Mouse (Mus musculus): ENCODE measurements around the gene 4930402H24Rik. TPM values are rescaled to one million over a fixed set of nuclear protein-coding genes. Genes with fewer than 3 reads are reported as not detected.

The 4930402H24Rik gene
- polyA plus RNA-seq, 1 experiment, result 11.7 TPM

DNA sequence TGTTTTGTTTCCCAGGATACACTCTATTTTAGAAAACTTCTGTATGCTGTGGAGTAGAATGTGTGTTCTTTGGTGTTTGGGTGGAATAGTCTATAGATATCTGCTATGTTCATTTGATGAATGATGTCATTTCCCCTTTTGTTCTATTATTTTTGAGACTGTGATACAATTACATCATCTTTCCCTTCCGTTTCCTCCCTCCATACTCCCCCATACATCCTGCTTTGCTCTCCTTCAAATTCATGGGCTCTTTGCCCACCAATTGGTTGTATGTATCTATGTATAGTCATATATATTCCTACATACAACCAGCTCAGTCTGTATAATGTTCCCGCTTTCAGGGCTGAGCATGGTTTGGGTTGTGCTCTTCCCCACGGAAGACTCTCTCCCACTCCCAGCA is 44.1 kb downstream of the 4930402H24Rik start:
- H3K79me3 ChIP-seq (ENCODE audit: low read depth), result no peaks in the 10 kb centered on the region
- H3K36me3 ChIP-seq (ENCODE audit: control insufficient read depth, insufficient read depth), result no peaks in the 10 kb centered on the region
- H3K4me3 ChIP-seq (ENCODE audit: insufficient read depth, poor library complexity, severe bottlenecking), result no peak overlapping the region
- no peaks in the 10 kb centered on the region for H3K79me2 ChIP-seq (ENCODE audit: control insufficient read depth, insufficient read depth)
- TF ChIP-seq CEBPB (IDR thresholded peaks at IDR 0.05; ENCODE audit: low read depth) (no peak), MYOG (IDR thresholded peaks at IDR 0.05; ENCODE audit: control insufficient read depth, extremely low read depth, insufficient read length) (no peak), CTCF (IDR thresholded peaks at IDR 0.05; ENCODE audit: control insufficient read depth, insufficient read depth, insufficient read length) (no peak), USF1 (IDR thresholded peaks at IDR 0.05; ENCODE audit: low read depth) (no peak), FOSL1 (IDR thresholded peaks at IDR 0.05; ENCODE audit: insufficient read depth, low read length, poor library complexity, severe bottlenecking) (no peak)
- no peak overlapping the region for H3ac ChIP-seq (ENCODE audit: control insufficient read depth, insufficient read length, low read depth)
- no peaks in the 10 kb centered on the region for H3K27me3 ChIP-seq (ENCODE audit: control insufficient read depth, insufficient read depth, insufficient read length)

DNA sequence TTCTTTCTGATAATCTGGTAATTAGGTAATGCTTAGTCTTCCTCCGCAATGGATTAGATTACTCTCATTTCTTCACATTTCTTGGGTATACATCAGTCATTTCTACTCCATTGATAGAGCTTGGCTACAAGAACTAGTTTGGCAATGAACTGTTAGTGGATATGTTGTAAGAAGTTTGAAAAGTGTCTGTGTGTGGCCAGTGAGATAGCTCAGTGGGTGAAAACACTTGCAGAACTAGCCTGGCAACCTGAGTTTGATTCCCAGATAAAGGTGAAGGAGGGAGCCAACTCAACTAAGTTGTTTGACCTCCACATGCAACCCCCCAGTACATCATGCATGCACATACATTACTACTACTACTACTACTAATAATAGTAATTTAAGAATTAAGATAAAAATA is 53.2 kb downstream of the 4930402H24Rik start:
- no peak overlapping the region for H3ac ChIP-seq (ENCODE audit: control insufficient read depth, insufficient read length, low read depth)
- no peak overlapping the region for H3K4me3 ChIP-seq (ENCODE audit: insufficient read depth, poor library complexity, severe bottlenecking)
- no peaks in the 10 kb centered on the region for H3K79me3 ChIP-seq (ENCODE audit: low read depth)
- no peaks in the 10 kb centered on the region for H3K36me3 ChIP-seq (ENCODE audit: control insufficient read depth, insufficient read depth)
- H3K79me2 ChIP-seq (ENCODE audit: control insufficient read depth, insufficient read depth), result no peaks in the 10 kb centered on the region
- TF ChIP-seq USF1 (IDR thresholded peaks at IDR 0.05; ENCODE audit: low read depth) (no peak), MYOD1 (IDR thresholded peaks at IDR 0.05; ENCODE audit: control insufficient read depth, insufficient read length, low read depth) (no peak), MAX (IDR thresholded peaks at IDR 0.05) (no peak), CEBPB (IDR thresholded peaks at IDR 0.05; ENCODE audit: low read depth) (no peak)
- H3K27me3 ChIP-seq (ENCODE audit: control insufficient read depth, insufficient read depth, insufficient read length), result no peaks in the 10 kb centered on the region

DNA sequence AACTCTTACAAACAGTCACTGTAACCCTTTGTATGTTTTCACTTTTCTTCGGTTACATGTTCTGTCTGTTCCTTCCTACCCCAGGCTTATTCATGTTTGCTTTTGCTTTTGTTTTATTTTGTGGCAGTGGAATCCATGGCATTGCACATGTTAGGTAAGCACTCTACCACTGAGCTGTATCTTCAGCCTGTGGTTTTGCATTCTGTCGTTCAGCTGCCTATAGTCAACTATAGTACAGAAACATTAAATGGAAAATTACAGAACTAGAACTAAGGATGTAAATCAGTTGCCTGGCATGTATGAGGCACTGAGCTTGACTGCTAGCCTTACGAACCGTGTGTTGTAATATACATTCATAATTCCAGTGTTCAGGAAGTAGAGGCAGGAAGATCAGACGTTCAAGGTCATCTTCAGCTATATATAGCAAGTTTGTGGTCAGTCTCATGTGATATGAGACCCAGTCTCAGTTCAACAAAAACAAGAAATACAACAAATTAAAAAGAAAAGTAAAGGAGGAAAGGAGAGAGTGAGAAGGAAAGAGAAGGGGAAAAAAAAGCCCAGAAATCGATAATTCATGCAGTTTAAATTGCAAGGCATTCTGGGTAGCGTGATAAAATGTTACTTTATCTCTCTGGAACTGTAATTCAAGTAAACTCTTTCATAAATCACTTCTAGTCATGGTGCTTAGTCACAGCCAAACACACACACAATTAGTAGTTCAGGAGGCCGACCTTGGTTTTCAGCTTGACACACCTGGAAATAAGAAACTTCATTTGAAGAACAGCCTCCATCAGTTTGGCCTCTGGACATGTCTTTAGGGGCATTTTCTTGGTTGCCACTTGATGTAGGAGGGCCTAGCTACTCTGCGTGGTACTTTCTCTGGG is 54.6 kb downstream of the 4930402H24Rik start:
- TF ChIP-seq FOSL1 (IDR thresholded peaks at IDR 0.05; ENCODE audit: insufficient read depth, low read length, poor library complexity, severe bottlenecking), result no peak
- TF ChIP-seq USF1 (IDR thresholded peaks at IDR 0.05; ENCODE audit: low read depth), result no peak
- TF ChIP-seq MYOG (IDR thresholded peaks at IDR 0.05; ENCODE audit: control insufficient read depth, extremely low read depth, insufficient read length), result no peak
- TF ChIP-seq MAX (IDR thresholded peaks at IDR 0.05), result no peak
- TF ChIP-seq MYOD1 (IDR thresholded peaks at IDR 0.05; ENCODE audit: control insufficient read depth, insufficient read length, low read depth), result no peak
- TF ChIP-seq CEBPB (IDR thresholded peaks at IDR 0.05; ENCODE audit: low read depth), result no peak
- TF ChIP-seq CTCF (IDR thresholded peaks at IDR 0.05; ENCODE audit: control insufficient read depth, insufficient read depth, insufficient read length), result no peak
- no peaks in the 10 kb centered on the region for H3K79me2 ChIP-seq (ENCODE audit: control insufficient read depth, insufficient read depth)
- no peak overlapping the region for H3K4me3 ChIP-seq (ENCODE audit: insufficient read depth, poor library complexity, severe bottlenecking)
- no peaks in the 10 kb centered on the region for H3K36me3 ChIP-seq (ENCODE audit: control insufficient read depth, insufficient read depth)
- H3K79me3 ChIP-seq (ENCODE audit: low read depth), result no peaks in the 10 kb centered on the region
- no peaks in the 10 kb centered on the region for H3K27me3 ChIP-seq (ENCODE audit: control insufficient read depth, insufficient read depth, insufficient read length)
- H3ac ChIP-seq (ENCODE audit: control insufficient read depth, insufficient read length, low read depth), result no peak overlapping the region

DNA sequence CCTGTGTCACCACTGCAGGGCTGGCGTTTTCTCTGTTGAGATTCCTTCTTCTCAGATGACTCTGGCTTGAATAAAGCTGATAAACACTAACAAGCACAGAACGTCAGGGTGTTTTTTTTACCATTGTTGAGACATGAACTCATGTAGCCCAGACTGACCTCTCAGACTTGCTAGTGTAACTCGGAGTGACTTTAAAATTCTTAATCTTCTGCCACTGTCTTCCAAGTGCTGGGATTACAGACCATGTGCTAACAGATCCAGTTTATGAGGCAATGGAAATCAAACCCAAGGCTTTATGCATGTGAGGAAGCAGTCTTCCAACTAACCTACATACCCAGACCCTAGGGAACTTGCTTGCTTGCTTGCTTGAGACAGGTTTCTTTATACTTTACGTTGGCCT is 56.5 kb downstream of the 4930402H24Rik start:
- no peaks in the 10 kb centered on the region for H3K79me3 ChIP-seq (ENCODE audit: low read depth)
- no peaks in the 10 kb centered on the region for H3K79me2 ChIP-seq (ENCODE audit: control insufficient read depth, insufficient read depth)
- no peaks in the 10 kb centered on the region for H3K27me3 ChIP-seq (ENCODE audit: control insufficient read depth, insufficient read depth, insufficient read length)
- H3K36me3 ChIP-seq (ENCODE audit: control insufficient read depth, insufficient read depth), result no peaks in the 10 kb centered on the region
- no peak for TF ChIP-seq USF1 (IDR thresholded peaks at IDR 0.05; ENCODE audit: low read depth)
- no peak for TF ChIP-seq CTCF (IDR thresholded peaks at IDR 0.05; ENCODE audit: control insufficient read depth, insufficient read depth, insufficient read length)
- no peak for TF ChIP-seq MYOD1 (IDR thresholded peaks at IDR 0.05; ENCODE audit: control insufficient read depth, insufficient read length, low read depth)
- TF ChIP-seq MYOG (IDR thresholded peaks at IDR 0.05; ENCODE audit: control insufficient read depth, extremely low read depth, insufficient read length), result no peak
- no peak for TF ChIP-seq CEBPB (IDR thresholded peaks at IDR 0.05; ENCODE audit: low read depth)
- no peak for TF ChIP-seq FOSL1 (IDR thresholded peaks at IDR 0.05; ENCODE audit: insufficient read depth, low read length, poor library complexity, severe bottlenecking)
- TF ChIP-seq MAX (IDR thresholded peaks at IDR 0.05), result no peak
- H3ac ChIP-seq (ENCODE audit: control insufficient read depth, insufficient read length, low read depth), result no peak overlapping the region
- H3K4me3 ChIP-seq (ENCODE audit: insufficient read depth, poor library complexity, severe bottlenecking), result no peak overlapping the region

DNA sequence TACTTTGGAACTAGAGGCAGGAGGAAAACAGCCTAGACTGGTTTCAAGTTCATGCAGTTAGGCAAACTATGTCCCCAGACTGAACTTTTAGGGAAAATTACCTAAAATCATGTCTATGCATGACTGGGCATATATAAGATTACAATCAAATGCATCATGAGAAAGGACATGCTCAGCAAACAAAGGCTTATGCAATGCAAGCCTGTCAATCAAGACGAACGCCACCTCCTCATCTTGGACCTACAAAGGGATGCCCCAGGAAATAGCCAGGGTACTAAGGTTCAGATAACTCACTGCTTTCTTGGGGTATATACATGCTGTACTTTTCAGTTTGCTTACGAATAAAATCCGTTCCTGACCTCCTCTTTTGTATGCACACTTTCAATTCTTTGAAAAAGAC is 57.9 kb downstream of the 4930402H24Rik start:
- no peaks in the 10 kb centered on the region for H3K79me3 ChIP-seq (ENCODE audit: low read depth)
- H3K4me3 ChIP-seq (ENCODE audit: insufficient read depth, poor library complexity, severe bottlenecking), result no peak overlapping the region
- H3K27me3 ChIP-seq (ENCODE audit: control insufficient read depth, insufficient read depth, insufficient read length), result no peaks in the 10 kb centered on the region
- TF ChIP-seq MYOD1 (IDR thresholded peaks at IDR 0.05; ENCODE audit: control insufficient read depth, insufficient read length, low read depth) (no peak), FOSL1 (IDR thresholded peaks at IDR 0.05; ENCODE audit: insufficient read depth, low read length, poor library complexity, severe bottlenecking) (no peak), MYOG (IDR thresholded peaks at IDR 0.05; ENCODE audit: control insufficient read depth, extremely low read depth, insufficient read length) (no peak), USF1 (IDR thresholded peaks at IDR 0.05; ENCODE audit: low read depth) (no peak), CTCF (IDR thresholded peaks at IDR 0.05; ENCODE audit: control insufficient read depth, insufficient read depth, insufficient read length) (no peak), MAX (IDR thresholded peaks at IDR 0.05) (no peak), CEBPB (IDR thresholded peaks at IDR 0.05; ENCODE audit: low read depth) (no peak)
- H3K36me3 ChIP-seq (ENCODE audit: control insufficient read depth, insufficient read depth), result no peaks in the 10 kb centered on the region
- H3K79me2 ChIP-seq (ENCODE audit: control insufficient read depth, insufficient read depth), result no peaks in the 10 kb centered on the region
- no peak overlapping the region for H3ac ChIP-seq (ENCODE audit: control insufficient read depth, insufficient read length, low read depth)
